Mouse (Mus musculus) MEL (cell line): Measurements from ENCODE around the gene Cmya5.

Source experiments
- CTCF ChIP-seq, 3 experiments: IDR thresholded peaks in 2 of 3; conservative IDR thresholded peaks in 1 of 3; 2 replicates each; pipeline ENCODE4 v1.5.1; 2011 to 2012; ENCODE audit warnings: low read length in 3 of 3, low read depth in 2 of 3, mild to moderate bottlenecking in 2 of 3, improper control_type of control experiment in 1 of 3, inconsistent platforms in 1 of 3, mixed read lengths in 1 of 3, moderate library complexity in 1 of 3; ENCODE audit not compliant: control insufficient read depth in 1 of 3, insufficient read depth in 1 of 3, poor library complexity in 1 of 3, severe bottlenecking in 1 of 3
- HCFC1 ChIP-seq: IDR thresholded peaks from 2 replicates; pipeline ENCODE4 v1.6.1; 2012; ENCODE audit warnings: low read depth, mild to moderate bottlenecking, inconsistent platforms, low read length, improper control_type of control experiment, moderate library complexity
- POLR2A ChIP-seq, 2 experiments: IDR thresholded peaks; 2 replicates each; pipeline ENCODE4 v1.6.1; 2011 to 2012; ENCODE audit warnings: low read length in 2 of 2, mild to moderate bottlenecking in 2 of 2, control low read depth in 1 of 2, improper control_type of control experiment in 1 of 2, low read depth in 1 of 2, moderate library complexity in 1 of 2; ENCODE audit not compliant: control insufficient read depth in 1 of 2, insufficient read depth in 1 of 2, poor library complexity in 1 of 2
- RCOR1 ChIP-seq: IDR thresholded peaks from 2 replicates; pipeline ENCODE4 v1.6.1; 2012; ENCODE audit warnings: low read depth, mild to moderate bottlenecking, inconsistent platforms, low read length, improper control_type of control experiment

DNA sequence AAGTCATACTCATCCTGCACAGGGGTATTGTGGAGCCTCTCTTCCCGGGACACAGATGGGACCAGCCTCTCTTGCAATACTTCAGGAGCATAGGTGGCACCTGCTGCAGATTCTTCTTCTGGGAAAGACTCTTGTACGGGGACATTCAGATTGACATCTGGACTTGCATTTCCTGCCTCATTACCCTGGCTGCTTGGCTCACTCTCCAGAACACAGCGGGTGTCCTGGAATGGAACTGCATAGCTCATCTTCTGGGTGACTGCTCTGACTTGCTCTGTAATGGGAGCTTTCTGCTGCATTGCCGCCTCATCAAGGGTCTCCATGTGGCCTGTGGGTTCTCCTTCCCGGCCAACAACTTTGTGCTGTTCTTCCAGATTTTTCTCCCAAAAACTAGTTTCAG is 55.0 kb downstream of the Cmya5 start:
- TF ChIP-seq POLR2A (IDR thresholded peaks at IDR 0.05; ENCODE audit: control insufficient read depth in 1 of 2, insufficient read depth in 1 of 2, low read depth in 1 of 2, low read length in 2 of 2, poor library complexity in 1 of 2) (no peak), CTCF (IDR thresholded peaks at IDR 0.05 in 2 of 3, conservative IDR thresholded peaks at IDR 0.05 in 1 of 3; ENCODE audit: control insufficient read depth in 1 of 3, insufficient read depth in 1 of 3, low read depth in 2 of 3, low read length in 3 of 3, poor library complexity in 1 of 3, severe bottlenecking in 1 of 3) (no peak), HCFC1 (no peak), RCOR1 (no peak)
